In genomic region chr6:97666417-97666816, GRCm38 (mm10) we compare ENCODE assay signal across 19 mouse cellular contexts. TPM values are rescaled to one million over a fixed set of nuclear protein-coding genes. Genes with fewer than 3 reads are reported as not detected.
DNase-seq lines count a peak whose midpoint lies in the region; ATAC-seq and TF ChIP-seq lines count a peak whose summit lies in the region.
"Had no signal": no experiment of that assay in that cellular context is flagged by ENCODE, and none has a peak within 500 bp of the region (broad histone marks: within the 10 kb centered on the region; RNA-seq: fewer than 3 reads in every experiment).

No protein-coding gene starts in this region.

- 9% methylated on average over 2 of the region's 2 CpGs for WGBS in forebrain, embryonic 11.5 days
- WGBS in forebrain, postnatal 0 days, result 16% methylated on average over 2 of the region's 2 CpGs
- 3% methylated on average over 2 of the region's 2 CpGs for WGBS in neural tube, embryonic 11.5 days
- WGBS in neural tube, embryonic 15.5 days, result 8% methylated on average over 2 of the region's 2 CpGs
- 7% methylated on average over 2 of the region's 2 CpGs for WGBS in hindbrain, embryonic 14.5 days
- WGBS in kidney, embryonic 15.5 days, result 15% methylated on average over 2 of the region's 2 CpGs
- 11% methylated on average over 2 of the region's 2 CpGs for WGBS in kidney, embryonic 16.5 days

- ATAC-seq in forebrain, embryonic 11.5 days (replicated peaks; ENCODE audit: low FRiP score), result peak; percentile 29
- ATAC-seq in forebrain, postnatal 0 days, result no peak
- peak; percentile 40 for ATAC-seq in neural tube, embryonic 11.5 days (ENCODE audit: insufficient read depth, low FRiP score, low TSS enrichment)
- ATAC-seq in neural tube, embryonic 15.5 days (ENCODE audit: low FRiP score), result no peak
- no peak for ATAC-seq in hindbrain, embryonic 14.5 days (ENCODE audit: low FRiP score)
- ATAC-seq in kidney, embryonic 15.5 days (replicated peaks; ENCODE audit: low FRiP score), result no peak; the same call in 1 of the 2 replicates
- no peak for ATAC-seq in kidney, embryonic 16.5 days (ENCODE audit: low FRiP score, low TSS enrichment)
- ATAC-seq: intestine, embryonic 15.5 days had no signal

- H3K9ac ChIP-seq in forebrain, embryonic 11.5 days (ENCODE audit: low read length), result no peak overlapping the region
- H3K9ac ChIP-seq in forebrain, postnatal 0 days, result no peak overlapping the region
- no peak overlapping the region for H3K9ac ChIP-seq in neural tube, embryonic 11.5 days (ENCODE audit: low read length)
- no peak overlapping the region for H3K9ac ChIP-seq in neural tube, embryonic 15.5 days (replicated peaks)
- H3K9ac ChIP-seq in hindbrain, embryonic 14.5 days, result no peak overlapping the region
- H3K9ac ChIP-seq in kidney, embryonic 15.5 days, result no peak overlapping the region
- no peak overlapping the region for H3K9ac ChIP-seq in kidney, embryonic 16.5 days (replicated peaks; ENCODE audit: low read length)
- H3K9ac ChIP-seq: embryonic facial prominence, embryonic 13.5 days; intestine, embryonic 15.5 days; limb, embryonic 13.5 days; liver, embryonic 13.5 days; lung, embryonic 14.5 days had no signal

- peak overlapping the region; percentile 81 for H3K27ac ChIP-seq in forebrain, embryonic 11.5 days (ENCODE audit: low read depth, low read length)
- H3K27ac ChIP-seq in forebrain, postnatal 0 days (ENCODE audit: low read depth, low read length), result no peak overlapping the region
- H3K27ac ChIP-seq in neural tube, embryonic 11.5 days (ENCODE audit: low read depth, low read length), result peak overlapping the region; percentile 61
- no peak overlapping the region for H3K27ac ChIP-seq in neural tube, embryonic 15.5 days (replicated peaks)
- peak overlapping the region; percentile 4; the same call in 1 of the 2 replicates for H3K27ac ChIP-seq in hindbrain, embryonic 14.5 days
- no peak overlapping the region for H3K27ac ChIP-seq in kidney, embryonic 15.5 days
- H3K27ac ChIP-seq in kidney, embryonic 16.5 days (ENCODE audit: low read length), result no peak overlapping the region
- H3K27ac ChIP-seq: embryonic facial prominence, embryonic 13.5 days; intestine, embryonic 15.5 days; limb, embryonic 13.5 days; liver, embryonic 13.5 days had no signal

- no peak for DNase-seq in forebrain, embryonic 11.5 days (ENCODE audit: low spot score)
- DNase-seq in forebrain, postnatal 0 days, result no peak
- no peak for DNase-seq in neural tube, embryonic 11.5 days (ENCODE audit: low spot score)
- no peak for DNase-seq in hindbrain, embryonic 14.5 days (ENCODE audit: low spot score)
- DNase-seq: adrenal gland, postnatal 25 days; cerebellum, adult 18-20 months; gastrocnemius, postnatal 14 days; heart, adult 18-20 months; heart, postnatal 36 days; liver, embryonic 13.5 days; lung, embryonic 14.5 days; lung, postnatal 36 days; thymus, postnatal 25 days had no signal

- H3K27me3 ChIP-seq in forebrain, embryonic 11.5 days (ENCODE audit: control insufficient read depth, insufficient read depth, low read length), result no peaks in the 10 kb centered on the region
- no peaks in the 10 kb centered on the region for H3K27me3 ChIP-seq in forebrain, postnatal 0 days (ENCODE audit: insufficient read depth, low read length)
- no peaks in the 10 kb centered on the region for H3K27me3 ChIP-seq in neural tube, embryonic 11.5 days (ENCODE audit: control insufficient read depth, insufficient read depth, low read length)
- no peaks in the 10 kb centered on the region for H3K27me3 ChIP-seq in neural tube, embryonic 15.5 days (replicated peaks)
- no peaks in the 10 kb centered on the region for H3K27me3 ChIP-seq in hindbrain, embryonic 14.5 days (ENCODE audit: control insufficient read depth, insufficient read depth, low read length)
- H3K27me3 ChIP-seq in kidney, embryonic 15.5 days, result no peaks in the 10 kb centered on the region
- H3K27me3 ChIP-seq in kidney, embryonic 16.5 days (ENCODE audit: insufficient read depth, low read length), result no peaks in the 10 kb centered on the region
- H3K27me3 ChIP-seq: embryonic facial prominence, embryonic 13.5 days; intestine, embryonic 15.5 days; limb, embryonic 13.5 days; liver, embryonic 13.5 days had no signal

- no peak for TF ChIP-seq CTCF in forebrain, postnatal 0 days (IDR thresholded peaks at IDR 0.05; ENCODE audit: low read depth)

- H3K4me2 ChIP-seq in forebrain, embryonic 11.5 days (ENCODE audit: low read depth, low read length, severe bottlenecking), result peak overlapping the region; percentile 11; the same call in 1 of the 2 replicates
- no peak overlapping the region for H3K4me2 ChIP-seq in forebrain, postnatal 0 days (ENCODE audit: low read depth)
- no peak overlapping the region for H3K4me2 ChIP-seq in neural tube, embryonic 11.5 days (ENCODE audit: low read depth)
- no peak overlapping the region for H3K4me2 ChIP-seq in neural tube, embryonic 15.5 days
- no peak overlapping the region for H3K4me2 ChIP-seq in hindbrain, embryonic 14.5 days (replicated peaks)
- H3K4me2 ChIP-seq in kidney, embryonic 15.5 days, result no peak overlapping the region
- no peak overlapping the region for H3K4me2 ChIP-seq in kidney, embryonic 16.5 days (replicated peaks; ENCODE audit: low read depth, low read length)
- H3K4me2 ChIP-seq: embryonic facial prominence, embryonic 13.5 days; intestine, embryonic 15.5 days; limb, embryonic 13.5 days; liver, embryonic 13.5 days; lung, embryonic 14.5 days had no signal

- no peak overlapping the region for H3K4me3 ChIP-seq in forebrain, embryonic 11.5 days (ENCODE audit: low read depth, low read length)
- no peak overlapping the region for H3K4me3 ChIP-seq in forebrain, postnatal 0 days (ENCODE audit: low read depth, low read length)
- no peak overlapping the region for H3K4me3 ChIP-seq in neural tube, embryonic 11.5 days (ENCODE audit: low read depth, low read length)
- no peak overlapping the region for H3K4me3 ChIP-seq in neural tube, embryonic 15.5 days (replicated peaks)
- H3K4me3 ChIP-seq in hindbrain, embryonic 14.5 days (replicated peaks; ENCODE audit: low read length), result no peak overlapping the region
- H3K4me3 ChIP-seq in kidney, embryonic 15.5 days (replicated peaks), result no peak overlapping the region
- H3K4me3 ChIP-seq in kidney, embryonic 16.5 days (ENCODE audit: low read length), result no peak overlapping the region
- H3K4me3 ChIP-seq: embryonic facial prominence, embryonic 13.5 days; intestine, embryonic 15.5 days; limb, embryonic 13.5 days; liver, embryonic 13.5 days had no signal

- no peaks in the 10 kb centered on the region; the same call in 1 of the 2 replicates for H3K9me3 ChIP-seq in forebrain, embryonic 11.5 days (ENCODE audit: control insufficient read depth, low read length)
- H3K9me3 ChIP-seq in forebrain, postnatal 0 days (ENCODE audit: low read length), result no peaks in the 10 kb centered on the region
- H3K9me3 ChIP-seq in neural tube, embryonic 11.5 days (ENCODE audit: control insufficient read depth, low read length), result no peaks in the 10 kb centered on the region
- no peaks in the 10 kb centered on the region for H3K9me3 ChIP-seq in neural tube, embryonic 15.5 days (replicated peaks)
- no peaks in the 10 kb centered on the region for H3K9me3 ChIP-seq in hindbrain, embryonic 14.5 days (ENCODE audit: control insufficient read depth, low read length)
- H3K9me3 ChIP-seq in kidney, embryonic 15.5 days (replicated peaks), result no peaks in the 10 kb centered on the region
- no peaks in the 10 kb centered on the region for H3K9me3 ChIP-seq in kidney, embryonic 16.5 days (ENCODE audit: low read length)
- H3K9me3 ChIP-seq: embryonic facial prominence, embryonic 13.5 days; intestine, embryonic 15.5 days; liver, embryonic 13.5 days had no signal

- peaks cover 13% of the 10 kb centered on the region; the same call in 1 of the 2 replicates for H3K4me1 ChIP-seq in forebrain, embryonic 11.5 days (replicated peaks; ENCODE audit: control insufficient read depth, insufficient read depth, low read length)
- peaks cover 6% of the 10 kb centered on the region; the same call in 1 of the 2 replicates for H3K4me1 ChIP-seq in forebrain, postnatal 0 days (ENCODE audit: insufficient read depth)
- peaks cover 5% of the 10 kb centered on the region for H3K4me1 ChIP-seq in neural tube, embryonic 11.5 days (ENCODE audit: control insufficient read depth, insufficient read depth, low read length)
- H3K4me1 ChIP-seq in neural tube, embryonic 15.5 days, result peaks cover 11% of the 10 kb centered on the region
- H3K4me1 ChIP-seq in hindbrain, embryonic 14.5 days (replicated peaks; ENCODE audit: control insufficient read depth, insufficient read depth, low read length), result peaks cover 13% of the 10 kb centered on the region
- peaks cover 10% of the 10 kb centered on the region; the same call in 1 of the 2 replicates for H3K4me1 ChIP-seq in kidney, embryonic 15.5 days
- H3K4me1 ChIP-seq in kidney, embryonic 16.5 days (ENCODE audit: insufficient read depth, low read length), result peaks cover 9% of the 10 kb centered on the region; the same call in 1 of the 2 replicates
- H3K4me1 ChIP-seq: intestine, embryonic 15.5 days; liver, embryonic 13.5 days had no signal

- H3K36me3 ChIP-seq in forebrain, embryonic 11.5 days (ENCODE audit: control insufficient read depth, insufficient read depth, low read length), result no peaks in the 10 kb centered on the region
- H3K36me3 ChIP-seq in forebrain, postnatal 0 days (ENCODE audit: insufficient read depth), result no peaks in the 10 kb centered on the region
- no peaks in the 10 kb centered on the region for H3K36me3 ChIP-seq in neural tube, embryonic 11.5 days (ENCODE audit: control insufficient read depth, insufficient read depth, low read length)
- H3K36me3 ChIP-seq in neural tube, embryonic 15.5 days, result no peaks in the 10 kb centered on the region
- H3K36me3 ChIP-seq in hindbrain, embryonic 14.5 days (replicated peaks; ENCODE audit: control insufficient read depth, insufficient read depth), result no peaks in the 10 kb centered on the region
- no peaks in the 10 kb centered on the region for H3K36me3 ChIP-seq in kidney, embryonic 15.5 days
- no peaks in the 10 kb centered on the region for H3K36me3 ChIP-seq in kidney, embryonic 16.5 days (ENCODE audit: insufficient read depth, low read length)
- H3K36me3 ChIP-seq: embryonic facial prominence, embryonic 13.5 days; intestine, embryonic 15.5 days; limb, embryonic 13.5 days; liver, embryonic 13.5 days had no signal

RNA-seq across cellular contexts. Expression of gene Frmd4b, which starts 49.1 kb away (rescaled TPM):
- polyA plus RNA-seq in forebrain, embryonic 11.5 days (2014; fragmentation: Nextera tagmentation; extraction: Ambion mirVana), result 35.7 and 38.6 TPM in 2 replicates
- total RNA-seq in forebrain, postnatal 0 days (2014; rRNA removed), result 32.0 and 43.7 TPM in 2 replicates
- polyA plus RNA-seq in forebrain, postnatal 0 days (2015; fragmentation: Nextera tagmentation; extraction: Ambion mirVana), result 16.3 and 17.0 TPM in 2 replicates
- 45.2 and 50.5 TPM in 2 replicates for polyA plus RNA-seq in neural tube, embryonic 11.5 days (2014; fragmentation: Nextera tagmentation; extraction: Ambion mirVana)
- polyA plus RNA-seq in neural tube, embryonic 15.5 days (2015; fragmentation: Nextera tagmentation; extraction: Ambion mirVana), result 19.8 and 20.0 TPM in 2 replicates
- polyA plus RNA-seq in hindbrain, embryonic 14.5 days (2014; fragmentation: Nextera tagmentation; extraction: Ambion mirVana), result 20.2 and 25.1 TPM in 2 replicates
- polyA plus RNA-seq in kidney, embryonic 15.5 days (2015; fragmentation: Nextera tagmentation; extraction: Ambion mirVana), result 15.2 and 16.2 TPM in 2 replicates
- polyA plus RNA-seq in kidney, embryonic 16.5 days (2015; fragmentation: Nextera tagmentation; extraction: Ambion mirVana), result 18.1 and 18.3 TPM in 2 replicates

Comparison
In these comparisons a context has a peak if more than half of its experiments do, and no peak if none do; other contexts are left out.
1. ATAC-seq: peak in forebrain, embryonic 11.5 days (single experiment) and neural tube, embryonic 11.5 days (single experiment); none in forebrain, postnatal 0 days (single experiment), neural tube, embryonic 15.5 days (single experiment), hindbrain, embryonic 14.5 days (single experiment), kidney, embryonic 15.5 days (single experiment) and kidney, embryonic 16.5 days (single experiment).
2. H3K27ac ChIP-seq: peak in forebrain, embryonic 11.5 days (single experiment), neural tube, embryonic 11.5 days (single experiment) and hindbrain, embryonic 14.5 days (single experiment); none in forebrain, postnatal 0 days (single experiment), neural tube, embryonic 15.5 days (single experiment), kidney, embryonic 15.5 days (single experiment) and kidney, embryonic 16.5 days (single experiment).